Mouse (Mus musculus) liver, adult 2 months (tissue): Measurements from ENCODE around the gene Cd164. TPM values are rescaled to one million over a fixed set of nuclear protein-coding genes. Genes with fewer than 3 reads are reported as not detected.
A peak's percentile ranks its signal among the peaks of the same experiment; 100 is the strongest.

Experiments
- DNase-seq: peaks from one replicate; pipeline ENCODE4 v3.0.0-alpha.2; 2011; ENCODE audit warnings: low read depth, low spot score; ENCODE audit errors: extremely low read depth
- H3K27ac ChIP-seq: fragments of 200-500 bp; replicated peaks from 2 replicates; pipeline ENCODE4 v1.5.1; 2012; ENCODE audit warnings: low read depth, mild to moderate bottlenecking, control low read depth, inconsistent platforms, low read length; ENCODE audit not compliant: insufficient read depth
- H3K27me3 ChIP-seq: fragments of 200-500 bp; 2 replicates; pipeline ENCODE4 v1.6.1; 2012; ENCODE audit warnings: mild to moderate bottlenecking, moderate library complexity, low read length, inconsistent platforms; ENCODE audit not compliant: control insufficient read depth, insufficient read depth
- H3K36me3 ChIP-seq: fragments of 200-500 bp; 2 replicates; pipeline ENCODE4 v1.6.1; 2012; ENCODE audit warnings: low read length, inconsistent platforms; ENCODE audit not compliant: control insufficient read depth, insufficient read depth
- H3K4me1 ChIP-seq: fragments of 200-500 bp; 2 replicates; pipeline ENCODE4 v1.6.1; 2011; ENCODE audit warnings: low read length; ENCODE audit not compliant: control insufficient read depth, insufficient read depth
- H3K4me3 ChIP-seq: fragments of 200-500 bp; 2 replicates; pipeline ENCODE4 v1.5.1; 2011; ENCODE audit warnings: low read depth, mild to moderate bottlenecking, control low read depth, low read length, moderate library complexity; ENCODE audit not compliant: insufficient read depth
- H3K79me2 ChIP-seq: fragments of 200-500 bp; 2 replicates; pipeline ENCODE4 v1.6.1; 2012; ENCODE audit warnings: inconsistent platforms, mild to moderate bottlenecking, low read length, moderate library complexity; ENCODE audit not compliant: control insufficient read depth, insufficient read depth
- H3K9ac ChIP-seq: fragments of 200-500 bp; 2 replicates; pipeline ENCODE4 v1.6.1; 2012; ENCODE audit warnings: low read depth, mild to moderate bottlenecking, control low read depth, inconsistent platforms, low read length
- CTCF ChIP-seq: fragments of 200-500 bp; IDR thresholded peaks from 2 replicates; pipeline ENCODE4 v1.5.1; 2011; ENCODE audit warnings: low read depth, low read length, control low read depth
- POLR2A ChIP-seq: fragments of 200-500 bp; IDR thresholded peaks from 2 replicates; pipeline ENCODE4 v1.6.1; 2011; ENCODE audit warnings: low read length, control low read depth; ENCODE audit not compliant: insufficient read depth; ENCODE audit errors: extremely low read depth
- WGBS: fragments of 180-500 bp; shearing (Covaris S2); methylation state at CpG from one replicate; pipeline ENCODE4 v1.1.7; 2018; 5-methylcytosine and 5-hydroxymethylcytosine counted together
- polyA plus RNA-seq: library from polyadenylated mRNA; depleted of rRNA; stranded (reverse); fragments of >200 nt; gene quantifications from 2 replicates; pipeline ENCODE4 v1.2.3, GENCODE M21; 2012
- total RNA-seq: library from RNA; depleted of rRNA; stranded (reverse); fragments of >200 nt; gene quantifications from 2 replicates; pipeline ENCODE4 v1.2.3, GENCODE M21; 2014

The Cd164 gene
- total and polyA plus RNA-seq, 2 experiments, result 155 to 182 TPM

GRCm38 (mm10) chr10:41552847-41553589 is 33.8 kb downstream of the Cd164 start:
- peak overlapping the region; percentile 98 for H3K27ac ChIP-seq
- no peak for TF ChIP-seq CTCF
- TF ChIP-seq POLR2A, result no peak
- DNase-seq, result peak; percentile 96
- H3K4me1 ChIP-seq, result peaks cover 22% of the 10 kb centered on the region
- H3K4me3 ChIP-seq, result peak overlapping the region; percentile 47; the same call in 1 of the 2 replicates
- H3K9ac ChIP-seq, result peak overlapping the region; percentile 47
- no peaks in the 10 kb centered on the region for H3K27me3 ChIP-seq
- no peaks in the 10 kb centered on the region for H3K36me3 ChIP-seq
- WGBS, result 16% methylated on average over 14 of the region's 14 CpGs
- H3K79me2 ChIP-seq, result peaks cover 16% of the 10 kb centered on the region; the same call in 1 of the 2 replicates

- no peaks in the 10 kb centered on the region for H3K36me3 ChIP-seq
- peak overlapping the region; percentile 98 for H3K27ac ChIP-seq
- peaks cover 24% of the 10 kb centered on the region for H3K4me1 ChIP-seq
- H3K79me2 ChIP-seq, result peaks cover 16% of the 10 kb centered on the region; the same call in 1 of the 2 replicates
- H3K4me3 ChIP-seq, result peak overlapping the region; percentile 12
- H3K27me3 ChIP-seq, result no peaks in the 10 kb centered on the region
- DNase-seq, result no peak
- WGBS, result 19% methylated on average over 4 of the region's 4 CpGs
- peak overlapping the region; percentile 44 for H3K9ac ChIP-seq
- TF ChIP-seq POLR2A (no peak), CTCF (no peak)
These were observed 34.5 kb downstream of the Cd164 start for GRCm38 (mm10) chr10:41553711-41554110.

GRCm38 (mm10) chr10:41555081-41555480 is 35.9 kb downstream of the Cd164 start:
- Histone ChIP-seq H3K9ac (no peak overlapping the region), H3K4me3 (no peak overlapping the region), H3K36me3 (no peaks in the 10 kb centered on the region), H3K4me1 (peaks cover 30% of the 10 kb centered on the region), H3K27me3 (no peaks in the 10 kb centered on the region), H3K27ac (peak overlapping the region; percentile 98), H3K79me2 (peaks cover 16% of the 10 kb centered on the region; the same call in 1 of the 2 replicates)
- 90% methylated on average over 3 of the region's 3 CpGs for WGBS
- TF ChIP-seq CTCF (no peak), POLR2A (no peak)
- no peak for DNase-seq

GRCm38 (mm10) chr10:41558401-41558800 is 39.2 kb downstream of the Cd164 start:
- Histone ChIP-seq H3K79me2 (peaks cover 16% of the 10 kb centered on the region; the same call in 1 of the 2 replicates), H3K27me3 (no peaks in the 10 kb centered on the region), H3K4me3 (no peak overlapping the region), H3K9ac (no peak overlapping the region), H3K4me1 (peaks cover 21% of the 10 kb centered on the region), H3K27ac (peak overlapping the region; percentile 54), H3K36me3 (no peaks in the 10 kb centered on the region)
- TF ChIP-seq POLR2A, result no peak
- TF ChIP-seq CTCF, result no peak
- DNase-seq, result peak; percentile 96
- WGBS, result 41% methylated on average over 1 of the region's 1 CpGs

GRCm38 (mm10) chr10:41561701-41562395 is 42.6 kb downstream of the Cd164 start:
- no peak for TF ChIP-seq POLR2A
- no peak for TF ChIP-seq CTCF
- H3K9ac ChIP-seq, result no peak overlapping the region
- no peaks in the 10 kb centered on the region for H3K79me2 ChIP-seq
- H3K27ac ChIP-seq, result no peak overlapping the region
- H3K27me3 ChIP-seq, result no peaks in the 10 kb centered on the region
- H3K4me3 ChIP-seq, result no peak overlapping the region
- H3K4me1 ChIP-seq, result peaks cover 9% of the 10 kb centered on the region
- DNase-seq, result no peak
- WGBS, result 93% methylated on average over 10 of the region's 10 CpGs
- no peaks in the 10 kb centered on the region for H3K36me3 ChIP-seq

- H3K36me3 ChIP-seq, result no peaks in the 10 kb centered on the region
- no peak overlapping the region for H3K27ac ChIP-seq
- peaks cover 8% of the 10 kb centered on the region for H3K4me1 ChIP-seq
- no peak overlapping the region for H3K4me3 ChIP-seq
- WGBS, result 33% methylated on average over 5 of the region's 5 CpGs
- no peaks in the 10 kb centered on the region for H3K27me3 ChIP-seq
- DNase-seq, result no peak
- TF ChIP-seq POLR2A (no peak), CTCF (no peak)
- H3K9ac ChIP-seq, result no peak overlapping the region
- no peaks in the 10 kb centered on the region for H3K79me2 ChIP-seq
These were observed 45.9 kb downstream of the Cd164 start for GRCm38 (mm10) chr10:41565141-41565540.
